Mouse (Mus musculus): ENCODE data around the gene Rin3. TPM values are rescaled to one million over a fixed set of nuclear protein-coding genes. Genes with fewer than 3 reads are reported as not detected.
A peak's percentile ranks its signal among the peaks of the same experiment; 100 is the strongest.

The Rin3 gene
- polyA plus RNA-seq, 1 experiment from 2014 or later: 9.3 TPM

- Histone ChIP-seq H3K9me3 (no peaks in the 10 kb centered on the region), H3K36me3 (no peaks in the 10 kb centered on the region), H3K4me1 (peaks cover 58% of the 10 kb centered on the region), H3K9ac (peak overlapping the region; percentile 68), H3K4me2 (peak overlapping the region; percentile 91), H3K4me3 (peak overlapping the region; percentile 64), H3K27ac (peak overlapping the region; percentile 85), H3K27me3 (no peaks in the 10 kb centered on the region)
- WGBS: 8% methylated on average over 21 of the region's 24 CpGs
- 0 out of 2 replicates have a peak, but pooled peaks have one; percentile 20 for ATAC-seq (ENCODE audit: insufficient number of reproducible peaks, low FRiP score, low TSS enrichment, low read depth)
Observed at GRCm38 (mm10) chr12:102283483-102284266, 827 bp downstream of the Rin3 start.

- WGBS: 23% methylated on average over 9 of the region's 9 CpGs
- peak overlapping the region; percentile 91 for H3K4me2 ChIP-seq
- H3K9me3 ChIP-seq: no peaks in the 10 kb centered on the region
- H3K4me1 ChIP-seq: peaks cover 58% of the 10 kb centered on the region
- H3K27me3 ChIP-seq: no peaks in the 10 kb centered on the region
- no peak for ATAC-seq (ENCODE audit: insufficient number of reproducible peaks, low FRiP score, low TSS enrichment, low read depth)
- H3K27ac ChIP-seq: peak overlapping the region; percentile 85; the same call in 1 of the 2 replicates
- H3K4me3 ChIP-seq: peak overlapping the region; percentile 64
- no peak overlapping the region for H3K9ac ChIP-seq
- H3K36me3 ChIP-seq: no peaks in the 10 kb centered on the region
Observed at GRCm38 (mm10) chr12:102284267-102284610, 1.4 kb downstream of the Rin3 start.

- peaks cover 58% of the 10 kb centered on the region for H3K4me1 ChIP-seq
- no peaks in the 10 kb centered on the region for H3K9me3 ChIP-seq
- no peaks in the 10 kb centered on the region for H3K27me3 ChIP-seq
- H3K36me3 ChIP-seq: peaks cover 1% of the 10 kb centered on the region; the same call in 1 of the 2 replicates
- WGBS: 46% methylated on average over 3 of the region's 3 CpGs
- H3K9ac ChIP-seq: no peak overlapping the region
- H3K4me2 ChIP-seq: peak overlapping the region; percentile 91
- peak overlapping the region; percentile 64 for H3K4me3 ChIP-seq
- H3K27ac ChIP-seq: no peak overlapping the region
- ATAC-seq (ENCODE audit: insufficient number of reproducible peaks, low FRiP score, low TSS enrichment, low read depth): no peak
Observed at GRCm38 (mm10) chr12:102284618-102285159, 1.8 kb downstream of the Rin3 start.

GRCm38 (mm10) chr12:102285318-102285717 lies 2.5 kb downstream of the Rin3 start:
- Histone ChIP-seq H3K27me3 (no peaks in the 10 kb centered on the region), H3K4me1 (peaks cover 58% of the 10 kb centered on the region), H3K9ac (no peak overlapping the region), H3K9me3 (no peaks in the 10 kb centered on the region), H3K27ac (no peak overlapping the region; the same call in 1 of the 2 replicates), H3K4me2 (0 out of 2 replicates have a peak overlapping the region, but pooled peaks have one; percentile 91), H3K36me3 (peaks cover 6% of the 10 kb centered on the region; the same call in 1 of the 2 replicates), H3K4me3 (no peak overlapping the region)
- 65% methylated on average over 6 of the region's 6 CpGs for WGBS
- no peak for ATAC-seq (ENCODE audit: insufficient number of reproducible peaks, low FRiP score, low TSS enrichment, low read depth)

GRCm38 (mm10) chr12:102285779-102286178 lies 2.9 kb downstream of the Rin3 start:
- 54% methylated on average over 5 of the region's 5 CpGs for WGBS
- no peaks in the 10 kb centered on the region for H3K9me3 ChIP-seq
- H3K4me1 ChIP-seq: peaks cover 58% of the 10 kb centered on the region
- H3K4me2 ChIP-seq: 0 out of 2 replicates have a peak overlapping the region, but pooled peaks have one; percentile 91
- ATAC-seq (ENCODE audit: insufficient number of reproducible peaks, low FRiP score, low TSS enrichment, low read depth): no peak
- H3K36me3 ChIP-seq: peaks cover 6% of the 10 kb centered on the region; the same call in 1 of the 2 replicates
- H3K9ac ChIP-seq: no peak overlapping the region
- H3K27ac ChIP-seq: no peak overlapping the region
- no peaks in the 10 kb centered on the region for H3K27me3 ChIP-seq
- H3K4me3 ChIP-seq: no peak overlapping the region

GRCm38 (mm10) chr12:102286681-102287414 lies 4.0 kb downstream of the Rin3 start:
- H3K27me3 ChIP-seq: no peaks in the 10 kb centered on the region
- peaks cover 6% of the 10 kb centered on the region; the same call in 1 of the 2 replicates for H3K36me3 ChIP-seq
- peaks cover 61% of the 10 kb centered on the region for H3K4me1 ChIP-seq
- H3K9me3 ChIP-seq: no peaks in the 10 kb centered on the region
- no peak overlapping the region for H3K4me2 ChIP-seq
- peak overlapping the region; percentile 75 for H3K27ac ChIP-seq
- H3K4me3 ChIP-seq: no peak overlapping the region
- no peak for ATAC-seq (ENCODE audit: insufficient number of reproducible peaks, low FRiP score, low TSS enrichment, low read depth)
- no peak overlapping the region for H3K9ac ChIP-seq
- 49% methylated on average over 10 of the region's 10 CpGs for WGBS

GRCm38 (mm10) chr12:102287904-102288602 lies 5.2 kb downstream of the Rin3 start:
- 83% methylated on average over 6 of the region's 6 CpGs for WGBS
- H3K9me3 ChIP-seq: no peaks in the 10 kb centered on the region
- no peak overlapping the region for H3K4me3 ChIP-seq
- H3K36me3 ChIP-seq: peaks cover 6% of the 10 kb centered on the region; the same call in 1 of the 2 replicates
- no peak overlapping the region for H3K4me2 ChIP-seq
- H3K27me3 ChIP-seq: no peaks in the 10 kb centered on the region
- no peak for ATAC-seq (ENCODE audit: insufficient number of reproducible peaks, low FRiP score, low TSS enrichment, low read depth)
- H3K4me1 ChIP-seq: peaks cover 53% of the 10 kb centered on the region
- no peak overlapping the region for H3K27ac ChIP-seq
- H3K9ac ChIP-seq: no peak overlapping the region

- no peak overlapping the region for H3K4me3 ChIP-seq
- H3K36me3 ChIP-seq: peaks cover 6% of the 10 kb centered on the region; the same call in 1 of the 2 replicates
- peaks cover 49% of the 10 kb centered on the region for H3K4me1 ChIP-seq
- H3K4me2 ChIP-seq: no peak overlapping the region
- H3K27me3 ChIP-seq: no peaks in the 10 kb centered on the region
- no peak overlapping the region for H3K9ac ChIP-seq
- no peaks in the 10 kb centered on the region for H3K9me3 ChIP-seq
- no peak overlapping the region for H3K27ac ChIP-seq
- ATAC-seq (ENCODE audit: insufficient number of reproducible peaks, low FRiP score, low TSS enrichment, low read depth): no peak
- 40% methylated on average over 2 of the region's 2 CpGs for WGBS
Observed at GRCm38 (mm10) chr12:102288846-102289245, 6.0 kb downstream of the Rin3 start.

GRCm38 (mm10) chr12:102289568-102289967 lies 6.7 kb downstream of the Rin3 start:
- Histone ChIP-seq H3K27me3 (no peaks in the 10 kb centered on the region), H3K4me2 (no peak overlapping the region), H3K4me3 (no peak overlapping the region), H3K9me3 (no peaks in the 10 kb centered on the region), H3K9ac (no peak overlapping the region), H3K27ac (no peak overlapping the region), H3K36me3 (peaks cover 6% of the 10 kb centered on the region; the same call in 1 of the 2 replicates), H3K4me1 (peaks cover 45% of the 10 kb centered on the region)
- WGBS: 97% methylated on average over 1 of the region's 1 CpGs
- ATAC-seq (ENCODE audit: insufficient number of reproducible peaks, low FRiP score, low TSS enrichment, low read depth): no peak

GRCm38 (mm10) chr12:102290662-102291061 lies 7.8 kb downstream of the Rin3 start:
- no peak overlapping the region for H3K4me2 ChIP-seq
- whole genome bisulfite sequencing: 87% methylated on average over 2 of the region's 2 CpGs
- ATAC-seq (ENCODE audit: insufficient number of reproducible peaks, low FRiP score, low TSS enrichment, low read depth): no peak
- no peaks in the 10 kb centered on the region for H3K27me3 ChIP-seq
- H3K9ac ChIP-seq: no peak overlapping the region
- peaks cover 6% of the 10 kb centered on the region; the same call in 1 of the 2 replicates for H3K36me3 ChIP-seq
- H3K4me1 ChIP-seq: peaks cover 45% of the 10 kb centered on the region
- H3K9me3 ChIP-seq: no peaks in the 10 kb centered on the region
- H3K4me3 ChIP-seq: no peak overlapping the region
- H3K27ac ChIP-seq: no peak overlapping the region

- no peak overlapping the region for H3K4me3 ChIP-seq
- WGBS: 23% methylated on average over 6 of the region's 6 CpGs
- H3K9me3 ChIP-seq: no peaks in the 10 kb centered on the region
- H3K4me1 ChIP-seq: peaks cover 36% of the 10 kb centered on the region
- peak overlapping the region; percentile 57; the same call in 1 of the 2 replicates for H3K27ac ChIP-seq
- H3K9ac ChIP-seq: 0 out of 2 replicates have a peak overlapping the region, but pooled peaks have one; percentile 10
- no peak for ATAC-seq (ENCODE audit: insufficient number of reproducible peaks, low FRiP score, low TSS enrichment, low read depth)
- peaks cover 6% of the 10 kb centered on the region; the same call in 1 of the 2 replicates for H3K36me3 ChIP-seq
- no peak overlapping the region for H3K4me2 ChIP-seq
- H3K27me3 ChIP-seq: no peaks in the 10 kb centered on the region
Observed at GRCm38 (mm10) chr12:102291686-102292085, 8.8 kb downstream of the Rin3 start.

Measured in limb, embryonic 15.5 days (tissue).